Mouse (Mus musculus) urinary bladder, postnatal 10 days (tissue): Measurements from ENCODE around the gene Gdf15.

Experiments used
- DNase-seq: peaks from one replicate; pipeline ENCODE4 v3.0.0; 2022; ENCODE audit warnings: low spot score

Gdf15 gene

GRCm38 (mm10) chr8:70629574-70630531 is 2.4 kb downstream of the Gdf15 start:
- DNase-seq, result peak; percentile 55

DNA sequence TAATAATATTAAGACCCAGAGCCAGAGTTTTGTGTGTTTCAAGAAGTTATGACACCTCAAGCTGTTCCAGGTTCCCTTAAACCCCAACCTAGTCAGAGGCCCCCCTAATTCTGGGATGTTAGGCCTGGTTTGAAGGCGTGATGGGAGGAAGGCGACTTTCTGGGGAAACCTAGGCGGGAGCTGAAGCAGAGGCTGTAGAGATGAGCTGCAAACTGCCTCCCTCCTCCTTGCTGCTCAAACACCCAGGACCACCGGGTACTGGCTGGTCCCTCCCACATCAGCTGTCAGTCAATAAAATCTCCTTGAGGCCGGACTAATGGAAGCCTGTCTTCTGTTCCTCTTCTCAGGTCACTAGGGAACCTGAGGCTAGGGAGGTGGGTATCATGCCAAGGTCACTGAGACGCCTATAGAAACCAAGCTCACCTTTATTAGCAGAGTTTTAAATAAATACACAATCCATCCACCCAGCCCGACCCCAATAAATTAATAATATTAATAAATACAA is 3.2 kb downstream of the Gdf15 start:
- DNase-seq, result no peak

DNA sequence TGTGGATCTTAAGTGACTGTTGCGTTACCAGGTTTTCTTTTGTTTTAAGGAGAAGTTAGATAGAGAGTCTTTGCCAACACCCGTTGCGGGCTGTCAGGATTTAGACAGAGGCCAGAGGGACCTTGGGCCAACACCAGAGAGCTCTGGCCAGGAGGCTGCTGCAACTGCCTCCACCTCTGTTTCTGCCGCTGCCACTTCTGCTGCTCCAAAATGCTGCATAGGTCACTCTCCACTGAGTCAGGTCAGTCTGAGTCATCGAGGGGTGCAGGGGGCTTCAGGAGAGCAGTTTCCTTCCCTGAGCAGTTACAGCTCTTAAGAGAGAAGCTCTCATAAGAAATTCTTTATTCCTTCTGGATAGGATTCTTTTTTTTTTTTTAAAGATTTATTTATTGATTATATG is 5.2 kb downstream of the Gdf15 start:
- DNase-seq, result no peak

DNA sequence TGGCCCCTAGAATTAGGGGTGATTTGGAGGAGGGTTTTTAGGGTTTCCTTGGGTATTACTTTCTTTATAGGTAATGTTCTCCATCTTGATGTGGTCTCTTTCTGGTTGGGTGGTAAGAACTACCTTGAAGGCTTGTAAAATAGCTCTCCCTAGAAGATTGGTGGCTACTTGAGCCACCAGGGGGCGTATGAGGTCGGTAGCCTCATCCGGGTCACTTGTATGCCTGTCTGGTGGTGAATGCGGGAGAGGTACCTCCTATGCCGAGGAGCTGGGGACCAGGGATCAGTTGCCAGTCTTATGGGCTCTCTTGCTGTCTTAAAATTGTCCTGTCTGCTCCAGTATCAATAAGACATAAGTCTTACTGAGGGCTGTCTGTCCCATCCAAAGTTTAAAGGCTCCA is 7.2 kb downstream of the Gdf15 start:
- no peak for DNase-seq

GRCm38 (mm10) chr8:70622220-70622619 is 10.0 kb downstream of the Gdf15 start:
- DNase-seq, result no peak

GRCm38 (mm10) chr8:70618888-70619334 is 13.3 kb downstream of the Gdf15 start:
- DNase-seq, result no peak

DNA sequence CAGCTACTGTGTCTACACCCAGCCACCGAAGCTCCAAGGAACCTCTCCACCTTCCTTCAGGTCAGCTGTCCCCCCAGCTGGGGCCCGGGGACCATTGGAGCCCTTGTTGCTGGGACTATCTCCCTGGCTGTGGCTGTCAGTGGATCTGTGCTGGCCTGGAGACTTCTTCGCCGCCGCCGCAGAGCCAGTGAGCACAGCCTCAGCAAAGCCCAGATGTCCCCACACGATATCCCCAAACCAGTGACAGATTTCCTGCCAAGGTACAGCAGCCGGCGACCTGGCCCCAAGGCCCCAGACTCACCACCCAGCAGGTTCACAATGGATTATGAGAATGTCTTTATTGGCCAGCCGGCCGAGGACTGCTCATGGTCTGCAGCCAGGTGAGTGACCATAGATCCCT is 14.3 kb downstream of the Gdf15 start:
- no peak for DNase-seq

DNA sequence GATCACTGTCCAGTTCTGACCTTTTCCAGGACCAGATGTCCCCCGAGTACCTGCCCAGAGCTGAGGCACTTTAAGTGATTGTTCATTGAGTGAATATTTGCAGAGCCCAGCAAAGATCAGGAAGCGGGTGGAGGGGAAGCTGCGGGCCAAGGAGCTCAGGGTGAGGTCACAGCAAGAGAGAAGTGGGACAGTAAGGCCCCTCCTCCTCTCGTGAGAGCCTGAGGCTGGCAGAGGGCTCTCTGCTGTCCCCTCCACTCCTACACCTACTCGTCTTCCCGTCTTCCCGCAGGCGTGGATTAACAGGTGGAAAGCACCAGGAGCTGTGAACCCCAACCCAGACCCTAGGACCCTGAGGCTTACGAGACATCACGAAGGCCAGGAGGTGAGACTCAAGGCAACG is 15.6 kb downstream of the Gdf15 start:
- no peak for DNase-seq

DNA sequence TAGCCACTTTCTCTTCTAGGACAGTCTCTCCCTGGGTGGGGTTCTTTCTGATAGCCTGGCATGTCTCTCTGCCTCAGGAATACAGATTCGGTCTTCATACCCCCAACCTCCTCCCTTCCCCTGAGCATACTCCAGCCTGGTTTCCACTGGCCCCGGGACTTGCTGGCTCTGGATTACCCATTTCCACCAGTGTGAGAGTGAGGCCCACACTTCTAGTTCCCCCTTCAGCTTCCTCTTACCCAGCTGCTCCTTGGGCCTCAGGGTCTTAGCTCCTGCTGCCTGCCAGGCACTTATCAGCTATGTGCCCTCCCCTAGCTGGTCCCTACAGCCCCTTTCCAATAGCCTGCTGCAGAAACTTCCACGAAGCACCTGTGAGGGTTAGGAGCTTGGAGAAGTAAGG is 16.4 kb downstream of the Gdf15 start, which contains the start of gene Lrrc25:
TSS of gene Lrrc25 (plus strand) at position 262 of the 400 bp plus-strand sequence.
- DNase-seq, result no peak

DNA sequence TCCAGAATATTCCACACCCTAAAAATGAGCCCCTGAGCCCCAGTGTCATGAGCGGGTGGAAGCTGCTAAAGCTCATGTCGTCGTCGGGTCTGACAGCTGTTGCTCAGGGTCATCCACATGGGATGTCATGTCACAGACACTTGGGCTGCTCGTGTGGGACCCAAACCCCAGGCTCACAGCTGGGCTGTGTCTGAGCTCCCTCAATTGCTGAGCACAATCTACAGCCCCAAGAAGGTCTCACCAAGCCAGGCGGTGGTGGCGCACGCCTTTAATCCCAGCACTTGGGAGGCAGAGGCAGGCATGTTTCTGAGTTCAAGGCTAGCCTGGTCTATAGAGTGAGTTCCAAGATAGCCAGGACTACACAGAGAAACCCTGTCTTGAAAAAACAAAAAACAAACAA is 17.0 kb downstream of the Gdf15 start:
- no peak for DNase-seq

GRCm38 (mm10) chr8:70614469-70614868 is 17.8 kb downstream of the Gdf15 start:
- no peak for DNase-seq

GRCm38 (mm10) chr8:70613763-70614162 is 18.5 kb downstream of the Gdf15 start:
- DNase-seq, result no peak

- DNase-seq, result no peak
These were observed 20.4 kb downstream of the Gdf15 start for GRCm38 (mm10) chr8:70611849-70612248.

DNA sequence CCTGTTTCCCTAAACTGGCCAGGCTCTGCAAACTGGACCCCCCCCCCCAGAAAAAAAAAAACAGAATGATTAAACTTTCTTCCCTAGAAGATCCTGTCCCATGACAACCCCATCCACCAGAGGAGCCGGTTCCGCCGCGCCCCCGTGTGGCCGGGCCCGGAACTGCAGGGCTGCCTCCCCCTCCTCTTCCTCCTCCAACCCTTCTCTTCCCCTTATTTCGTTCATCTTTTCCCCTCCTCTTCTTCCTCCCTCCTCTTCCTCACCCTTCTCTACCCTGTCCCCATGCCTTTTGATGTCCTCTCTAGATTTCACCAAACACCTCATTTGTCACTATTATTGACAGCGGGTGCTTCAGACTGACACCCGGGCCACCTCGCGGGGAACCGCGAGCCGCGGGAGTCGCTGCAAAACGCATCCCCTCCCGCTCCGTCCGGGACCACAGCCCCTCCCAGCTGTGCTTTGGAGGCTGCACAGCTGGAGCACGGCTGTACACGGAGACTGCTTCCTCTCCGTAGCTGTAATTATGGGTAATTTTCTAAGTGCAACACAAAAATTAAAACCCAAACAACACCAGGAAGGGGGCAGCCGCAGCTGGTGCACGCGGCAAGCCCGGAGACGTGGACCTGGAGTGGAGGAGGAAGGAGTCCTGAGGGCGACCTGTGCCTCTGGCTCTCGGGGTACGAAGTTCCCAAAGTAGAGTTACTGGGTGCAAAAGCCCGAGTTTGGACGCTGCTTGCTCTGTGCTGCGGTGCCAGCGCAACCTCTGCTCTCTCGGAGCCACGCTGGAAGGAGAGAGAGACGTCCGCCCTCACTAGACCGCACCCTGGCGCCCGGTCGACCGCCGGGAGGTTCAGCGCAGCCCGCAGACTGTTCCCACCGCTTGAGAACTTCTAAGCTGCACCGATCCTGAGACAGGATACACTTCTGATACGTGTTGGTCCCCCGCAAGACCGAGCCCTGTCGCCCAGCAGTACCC is 21.2 kb downstream of the Gdf15 start:
- DNase-seq, result peak; percentile 74

- peak; percentile 73 for DNase-seq
These were observed 22.1 kb downstream of the Gdf15 start for GRCm38 (mm10) chr8:70609849-70610795.

- DNase-seq, result no peak
These were observed 22.8 kb downstream of the Gdf15 start for GRCm38 (mm10) chr8:70609368-70609848.

DNA sequence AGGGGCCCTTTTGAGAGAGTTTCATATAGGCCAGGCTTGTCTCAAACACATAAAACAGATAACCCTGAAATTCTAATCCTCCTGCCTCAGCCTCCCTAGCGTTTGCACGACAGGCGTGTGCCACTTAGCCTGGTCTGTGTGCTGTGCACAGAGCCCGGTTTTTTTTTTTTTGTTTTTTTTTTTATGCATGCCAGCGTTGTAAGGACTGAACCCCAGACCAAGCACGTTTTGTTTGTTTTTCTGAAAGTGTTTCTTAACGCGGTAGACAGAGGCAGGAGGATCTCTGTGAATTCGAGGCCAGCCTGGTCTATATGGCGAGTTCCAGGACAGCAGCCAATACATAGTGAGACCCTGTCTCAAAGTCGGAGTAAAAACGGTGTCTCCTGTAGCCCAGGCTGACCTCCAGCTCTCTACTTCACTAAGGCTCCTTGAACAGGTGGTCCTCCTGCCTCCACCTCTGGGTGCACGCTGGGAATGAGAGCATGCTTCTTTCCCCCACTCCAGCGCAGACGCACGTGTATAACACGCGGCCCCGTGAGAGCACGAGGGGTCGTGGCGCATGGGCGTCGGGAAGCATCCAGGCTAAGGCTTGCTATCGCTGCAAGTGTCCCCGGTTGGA is 23.4 kb downstream of the Gdf15 start, which contains the start of gene Ssbp4:
TSS of gene Ssbp4 (minus strand) at position 124 of the 619 bp plus-strand sequence.
- DNase-seq, result no peak

DNA sequence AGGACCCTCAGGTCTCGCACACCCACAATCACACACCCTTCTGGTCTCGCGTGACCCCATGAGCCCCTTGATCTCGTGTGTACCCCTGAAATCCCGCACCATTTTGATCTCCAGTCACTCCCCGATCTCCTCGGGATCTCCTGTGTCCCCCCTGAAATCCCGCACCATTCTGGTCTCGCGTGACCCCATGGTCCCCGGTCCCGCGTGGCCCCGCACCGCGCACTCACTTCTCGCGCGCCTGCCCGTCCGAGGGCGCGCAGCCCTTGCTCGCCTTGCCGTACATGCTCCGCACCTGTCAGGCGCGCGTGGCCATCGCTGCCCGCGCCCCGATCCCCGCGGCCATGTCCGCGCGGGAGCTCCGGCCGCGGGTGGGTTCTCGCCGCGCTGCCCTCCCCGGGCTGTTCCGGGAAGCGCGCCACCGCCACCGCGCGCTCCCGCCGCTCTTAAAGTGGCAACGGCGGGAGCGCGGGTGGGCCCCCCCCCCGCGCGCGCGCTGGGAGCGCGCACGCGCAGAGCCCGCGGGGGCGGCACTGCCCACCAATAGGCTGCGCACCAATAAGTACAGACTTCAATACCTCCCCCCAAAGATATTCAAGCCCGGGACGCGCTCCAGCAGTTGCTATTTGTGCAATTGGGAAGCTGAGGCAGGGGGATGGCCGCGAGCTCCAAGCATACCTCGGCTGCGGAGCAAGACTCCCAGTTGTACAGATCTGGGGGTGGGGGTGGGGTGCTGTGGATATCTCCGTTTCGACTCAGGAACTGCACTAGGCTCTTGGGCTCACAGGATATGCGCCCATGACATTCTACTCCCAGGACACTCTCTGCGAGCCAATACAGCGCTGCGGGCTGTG is 24.1 kb downstream of the Gdf15 start:
- no peak for DNase-seq

DNA sequence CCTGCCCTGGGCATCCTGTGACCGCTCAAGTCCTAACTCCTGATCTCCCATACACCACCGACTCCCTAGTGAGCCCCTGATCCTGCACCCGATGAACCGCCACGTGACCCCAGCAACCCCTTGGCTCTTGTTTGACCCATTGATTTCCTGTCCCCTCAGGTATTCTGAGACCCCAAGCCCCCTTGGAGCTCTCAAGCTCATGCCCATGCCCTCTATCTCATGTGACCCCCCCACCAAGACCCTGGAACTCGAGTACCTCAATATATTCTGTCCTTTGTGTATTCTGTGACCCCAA is 24.7 kb downstream of the Gdf15 start:
- DNase-seq, result no peak
